Mouse (Mus musculus): ENCODE results near the gene Nfic. TPM values are rescaled to one million over a fixed set of nuclear protein-coding genes. Genes with fewer than 3 reads are reported as not detected.
A peak's percentile ranks its signal among the peaks of the same experiment; 100 is the strongest.

The Nfic gene
- polyA plus RNA-seq, 2 experiments, result 1.3 to 4.6 TPM

DNA sequence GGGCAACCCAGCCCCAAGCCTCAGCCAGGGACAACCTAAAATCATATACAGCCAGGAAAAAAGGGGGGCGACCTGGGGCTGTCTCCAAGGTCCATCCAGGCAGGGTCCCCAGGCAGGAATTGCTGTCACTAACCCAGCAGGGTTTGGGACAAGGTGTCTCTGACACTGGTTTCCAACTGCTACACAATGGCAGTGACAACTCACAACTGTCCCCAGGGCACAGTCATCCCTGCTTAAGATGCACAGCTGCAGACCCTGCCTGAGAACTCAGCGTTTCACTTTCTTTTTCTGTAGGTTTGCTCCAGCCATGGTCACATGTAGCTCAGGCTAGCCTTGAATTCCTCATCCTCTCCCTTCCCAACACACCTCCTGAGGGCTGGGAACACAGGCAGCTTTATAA lies 26.3 kb downstream of the Nfic start:
- Histone ChIP-seq H3K27ac (no peak overlapping the region), H3K36me3 (replicated peaks; ENCODE audit: control insufficient read depth, insufficient read depth, low read depth) (no peaks in the 10 kb centered on the region), H3K4me2 (ENCODE audit: low read depth) (peak overlapping the region; percentile 94; the same call in 1 of the 2 replicates), H3K4me1 (replicated peaks; ENCODE audit: control insufficient read depth in 2 of 2, insufficient read depth in 2 of 2, low read length in 1 of 2) (peaks cover 4 to 8% of the 10 kb centered on the region in 2 experiments), H3K9ac (replicated peaks) (no peak overlapping the region), H3K9me3 (ENCODE audit: control insufficient read depth, low read length) (no peaks in the 10 kb centered on the region), H3K4me3 (ENCODE audit: insufficient read depth in 1 of 2, low read depth in 2 of 2, low read length in 2 of 2) (no peak overlapping the region), H3K27me3 (ENCODE audit: control insufficient read depth, insufficient read depth, low read length) (peaks cover 58% of the 10 kb centered on the region)
- no peak for DNase-seq (ENCODE audit: low read depth in 3 of 3, low spot score in 3 of 3)
- TF ChIP-seq EP300 (IDR thresholded peaks at IDR 0.05; ENCODE audit: low read depth) (no peak), CTCF (IDR thresholded peaks at IDR 0.05; ENCODE audit: low read depth) (no peak)
- WGBS (ENCODE audit: insufficient replicate concordance), result 14% methylated on average over 2 of the region's 2 CpGs
- ATAC-seq (ENCODE audit: insufficient read depth), result no peak

DNA sequence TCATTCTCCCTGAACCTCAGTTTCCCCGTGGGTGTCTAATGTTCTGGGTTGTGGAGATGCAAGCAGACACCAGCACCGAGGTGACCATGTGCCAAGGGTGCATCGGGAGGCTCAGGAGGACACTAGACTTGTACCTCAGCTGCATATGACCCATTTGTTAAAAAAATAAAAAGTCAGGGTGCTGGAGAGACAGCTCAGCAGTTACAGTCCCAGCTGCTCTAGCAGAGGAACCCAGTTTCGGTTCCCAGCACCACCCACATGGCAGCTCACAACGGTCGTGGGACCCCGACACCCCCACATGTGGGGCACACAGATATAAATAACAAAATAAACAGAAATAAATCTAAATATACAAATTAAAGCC lies 26.9 kb downstream of the Nfic start:
- DNase-seq (ENCODE audit: low read depth in 3 of 3, low spot score in 3 of 3), result no peak
- Histone ChIP-seq H3K9ac (replicated peaks) (no peak overlapping the region), H3K4me2 (ENCODE audit: low read depth) (no peak overlapping the region), H3K4me3 (ENCODE audit: insufficient read depth in 1 of 2, low read depth in 2 of 2, low read length in 2 of 2) (no peak overlapping the region), H3K27me3 (ENCODE audit: control insufficient read depth, insufficient read depth, low read length) (peaks cover 59% of the 10 kb centered on the region), H3K9me3 (ENCODE audit: control insufficient read depth, low read length) (no peaks in the 10 kb centered on the region), H3K4me1 (replicated peaks; ENCODE audit: control insufficient read depth in 2 of 2, insufficient read depth in 2 of 2, low read length in 1 of 2) (peaks cover 4 to 8% of the 10 kb centered on the region in 2 experiments), H3K36me3 (replicated peaks; ENCODE audit: control insufficient read depth, insufficient read depth, low read depth) (no peaks in the 10 kb centered on the region), H3K27ac (no peak overlapping the region)
- TF ChIP-seq CTCF (IDR thresholded peaks at IDR 0.05; ENCODE audit: low read depth), result no peak
- TF ChIP-seq EP300 (IDR thresholded peaks at IDR 0.05; ENCODE audit: low read depth), result no peak
- 69% methylated on average over 7 of the region's 7 CpGs for WGBS (ENCODE audit: insufficient replicate concordance)
- no peak for ATAC-seq (ENCODE audit: insufficient read depth)

DNA sequence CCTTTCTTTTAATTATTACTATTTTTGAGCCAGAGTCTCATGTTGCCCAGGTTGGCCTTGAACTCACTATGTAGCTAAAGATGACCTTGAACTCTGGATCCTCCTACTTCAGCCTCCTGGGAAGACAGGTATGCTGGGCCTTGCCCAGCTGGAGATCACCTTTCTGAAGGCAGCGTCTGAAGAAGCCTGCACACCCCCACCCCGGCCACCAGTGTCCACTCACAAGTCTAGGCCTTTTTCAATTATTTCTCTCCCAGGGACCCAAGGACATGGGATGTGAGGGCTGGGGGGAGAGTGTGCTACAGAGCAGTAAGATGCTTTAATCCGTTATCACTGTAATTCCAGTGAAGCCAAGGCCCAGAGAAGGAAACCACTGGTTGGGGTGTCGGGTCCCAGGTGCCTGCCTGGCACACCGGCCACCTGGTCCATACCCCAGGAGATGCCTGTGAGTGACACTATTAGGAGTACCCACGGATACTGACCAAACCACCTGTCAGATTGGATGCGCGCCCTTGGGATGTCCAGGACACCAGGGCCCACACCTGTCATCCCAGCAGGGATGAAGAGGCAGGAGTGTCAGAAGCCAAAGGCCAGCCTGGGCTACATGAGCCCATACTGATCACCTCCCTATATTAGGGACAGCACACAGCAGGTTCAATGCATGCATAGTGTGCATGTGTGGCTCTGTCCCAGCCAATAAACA lies 27.5 kb downstream of the Nfic start:
- 74% methylated on average over 8 of the region's 8 CpGs for WGBS (ENCODE audit: insufficient replicate concordance)
- no peak overlapping the region for H3K4me2 ChIP-seq (ENCODE audit: low read depth)

DNA sequence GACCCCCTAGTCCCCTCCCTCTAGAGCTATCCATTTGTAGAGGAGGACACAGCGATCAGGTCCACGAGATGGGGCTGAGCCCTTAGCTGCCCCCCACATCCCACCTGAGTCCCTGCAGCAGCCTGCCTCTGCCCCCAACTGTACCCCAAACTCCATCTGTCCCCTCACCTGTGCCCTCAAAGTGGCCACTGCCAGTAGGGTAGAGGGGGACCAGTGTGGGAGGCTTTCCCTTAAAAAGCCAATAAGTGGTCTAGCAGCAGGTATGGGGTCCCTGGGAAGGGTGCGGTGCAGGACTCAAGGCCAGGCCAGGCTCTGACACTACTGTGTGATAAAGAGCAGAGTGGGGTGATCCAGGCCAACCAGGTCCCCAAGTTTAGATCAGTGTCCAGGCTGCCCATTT lies 28.1 kb downstream of the Nfic start:
- Histone ChIP-seq H3K27ac (no peak overlapping the region), H3K9ac (replicated peaks) (no peak overlapping the region), H3K36me3 (replicated peaks; ENCODE audit: control insufficient read depth, insufficient read depth, low read depth) (no peaks in the 10 kb centered on the region), H3K4me3 (ENCODE audit: insufficient read depth in 1 of 2, low read depth in 2 of 2, low read length in 2 of 2) (no peak overlapping the region), H3K4me2 (ENCODE audit: low read depth) (peak overlapping the region; percentile 60; the same call in 1 of the 2 replicates), H3K4me1 (replicated peaks; ENCODE audit: control insufficient read depth in 2 of 2, insufficient read depth in 2 of 2, low read length in 1 of 2) (peaks cover 0 to 5% of the 10 kb centered on the region in 2 experiments; a peak in 2 of 4 replicates), H3K9me3 (ENCODE audit: control insufficient read depth, low read length) (no peaks in the 10 kb centered on the region), H3K27me3 (ENCODE audit: control insufficient read depth, insufficient read depth, low read length) (peaks cover 59% of the 10 kb centered on the region)
- 46% methylated on average over 3 of the region's 3 CpGs for WGBS (ENCODE audit: insufficient replicate concordance)
- ATAC-seq (ENCODE audit: insufficient read depth) (no peak), DNase-seq (ENCODE audit: low read depth in 3 of 3, low spot score in 3 of 3) (no peak)
- TF ChIP-seq CTCF (IDR thresholded peaks at IDR 0.05; ENCODE audit: low read depth) (no peak), EP300 (IDR thresholded peaks at IDR 0.05; ENCODE audit: low read depth) (no peak)

More for the DNA sequence above, 27.5 kb downstream of the Nfic start:
- Histone ChIP-seq H3K4me1 (replicated peaks; ENCODE audit: control insufficient read depth in 2 of 2, insufficient read depth in 2 of 2, low read length in 1 of 2) (peaks cover 0 to 5% of the 10 kb centered on the region in 2 experiments; a peak in 2 of 4 replicates), H3K27me3 (ENCODE audit: control insufficient read depth, insufficient read depth, low read length) (peaks cover 59% of the 10 kb centered on the region), H3K4me3 (ENCODE audit: insufficient read depth in 1 of 2, low read depth in 2 of 2, low read length in 2 of 2) (no peak overlapping the region), H3K9me3 (ENCODE audit: control insufficient read depth, low read length) (no peaks in the 10 kb centered on the region), H3K27ac (no peak overlapping the region), H3K36me3 (replicated peaks; ENCODE audit: control insufficient read depth, insufficient read depth, low read depth) (no peaks in the 10 kb centered on the region), H3K9ac (replicated peaks) (no peak overlapping the region)
- DNase-seq (ENCODE audit: low read depth in 3 of 3, low spot score in 3 of 3), result no peak
- ATAC-seq (ENCODE audit: insufficient read depth), result no peak
- no peak for TF ChIP-seq EP300 (IDR thresholded peaks at IDR 0.05; ENCODE audit: low read depth)

DNA sequence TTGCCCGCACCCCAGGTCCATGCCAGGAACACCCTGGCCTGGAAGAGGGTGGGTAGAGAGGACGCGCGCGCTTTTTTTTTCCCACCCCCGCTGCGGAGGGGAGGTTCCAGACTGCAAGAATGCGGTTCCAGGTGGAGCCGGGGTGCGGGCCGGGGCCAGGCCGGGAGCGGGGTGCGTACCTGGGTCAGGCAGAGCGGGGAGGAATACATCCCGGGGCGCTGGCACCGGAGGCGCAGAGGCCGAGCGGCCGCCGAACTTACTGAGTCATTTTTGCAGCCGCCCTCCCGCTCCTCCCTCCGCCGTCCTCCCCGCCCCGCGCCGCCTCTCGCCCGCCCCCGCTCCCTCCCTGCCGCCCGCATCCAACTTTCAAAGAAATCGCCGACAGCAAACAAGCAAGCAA lies 28.5 kb downstream of the Nfic start:
- Histone ChIP-seq H3K9ac (replicated peaks) (peak overlapping the region; percentile 43; the same call in 1 of the 2 replicates), H3K27ac (no peak overlapping the region), H3K4me1 (replicated peaks; ENCODE audit: control insufficient read depth in 2 of 2, insufficient read depth in 2 of 2, low read length in 1 of 2) (peaks cover 0 to 5% of the 10 kb centered on the region in 2 experiments; a peak in 2 of 4 replicates), H3K27me3 (ENCODE audit: control insufficient read depth, insufficient read depth, low read length) (peaks cover 59% of the 10 kb centered on the region), H3K4me2 (ENCODE audit: low read depth) (peak overlapping the region; percentile 60), H3K4me3 (ENCODE audit: insufficient read depth in 1 of 2, low read depth in 2 of 2, low read length in 2 of 2) (peak overlapping the region; percentile 43 to 53), H3K9me3 (ENCODE audit: control insufficient read depth, low read length) (no peaks in the 10 kb centered on the region), H3K36me3 (replicated peaks; ENCODE audit: control insufficient read depth, insufficient read depth, low read depth) (no peaks in the 10 kb centered on the region)
- ATAC-seq (ENCODE audit: insufficient read depth), result no peak
- DNase-seq (ENCODE audit: low read depth in 3 of 3, low spot score in 3 of 3), result no peak
- WGBS (ENCODE audit: insufficient replicate concordance), result 1% methylated on average over 37 of the region's 38 CpGs
- TF ChIP-seq EP300 (IDR thresholded peaks at IDR 0.05; ENCODE audit: low read depth) (no peak), CTCF (IDR thresholded peaks at IDR 0.05; ENCODE audit: low read depth) (no peak)
